Mouse (Mus musculus) ES-Bruce4 (cell line): ENCODE results near the gene Mllt6.

Source experiments
- CTCF ChIP-seq: IDR thresholded peaks from one replicate; pipeline ENCODE4 v1.8.1; 2011; ENCODE audit warnings: low read depth, low read length
- EP300 ChIP-seq: IDR thresholded peaks from 2 replicates; pipeline ENCODE4 v1.6.1; 2011; ENCODE audit warnings: low read depth, low read length; ENCODE audit not compliant: insufficient read depth
- POLR2A ChIP-seq: IDR thresholded peaks from one replicate; pipeline ENCODE4 v1.8.1; 2011; ENCODE audit warnings: low read length; ENCODE audit not compliant: insufficient read depth

DNA sequence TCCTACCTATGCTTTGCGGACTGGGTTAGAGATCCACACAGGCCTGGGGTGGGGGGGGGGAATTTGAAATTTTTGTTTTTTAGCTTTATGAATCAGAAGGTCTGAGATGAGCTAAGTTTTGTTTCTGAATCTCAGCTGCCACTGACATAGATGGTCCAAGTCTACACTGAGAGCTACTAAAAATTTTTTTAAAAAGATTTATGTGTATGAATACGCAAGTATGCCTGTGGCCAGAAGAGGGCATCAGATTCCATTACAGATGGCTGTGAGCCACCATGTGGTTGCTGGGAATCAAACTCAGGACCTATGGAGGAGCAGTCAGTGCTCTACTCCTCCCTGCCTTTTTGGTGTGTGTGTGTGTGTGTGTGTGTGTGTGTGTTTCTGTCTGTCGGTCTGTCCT is 51.1 kb downstream of the Mllt6 start:
- TF ChIP-seq CTCF (peak; percentile 34), EP300 (no peak), POLR2A (no peak)
